Mouse (Mus musculus) cerebellum, adult 9-10 months (tissue): ENCODE data around the gene C2cd2.

ENCODE experiments used
- DNase-seq: peaks from one replicate; pipeline ENCODE4 v3.0.0; 2022

C2cd2 gene

DNA sequence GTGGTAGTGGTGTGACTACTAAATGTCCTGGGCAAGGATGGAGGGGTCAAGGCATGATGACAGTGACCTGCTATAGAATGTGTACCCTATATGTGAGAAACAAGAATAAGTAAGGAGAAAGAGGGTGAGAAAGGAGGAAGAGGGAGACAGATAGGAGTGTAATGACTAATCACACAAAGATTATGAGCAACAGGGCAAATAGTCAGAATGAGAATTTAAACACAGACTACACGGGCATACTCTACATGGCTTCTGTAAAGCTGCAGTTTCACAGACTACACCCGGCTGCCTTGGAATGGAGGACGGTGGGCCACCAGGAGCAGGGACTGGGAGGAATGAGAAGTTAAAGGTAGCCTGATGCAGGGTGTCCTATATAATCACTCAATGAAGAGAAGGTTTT lies 84.9 kb downstream of the C2cd2 start:
- DNase-seq: no peak

- DNase-seq: no peak
These were observed 87.3 kb downstream of the C2cd2 start for GRCm38 (mm10) chr16:97875101-97875500.

- no peak for DNase-seq
These were observed 88.0 kb downstream of the C2cd2 start for GRCm38 (mm10) chr16:97874376-97874775.

DNA sequence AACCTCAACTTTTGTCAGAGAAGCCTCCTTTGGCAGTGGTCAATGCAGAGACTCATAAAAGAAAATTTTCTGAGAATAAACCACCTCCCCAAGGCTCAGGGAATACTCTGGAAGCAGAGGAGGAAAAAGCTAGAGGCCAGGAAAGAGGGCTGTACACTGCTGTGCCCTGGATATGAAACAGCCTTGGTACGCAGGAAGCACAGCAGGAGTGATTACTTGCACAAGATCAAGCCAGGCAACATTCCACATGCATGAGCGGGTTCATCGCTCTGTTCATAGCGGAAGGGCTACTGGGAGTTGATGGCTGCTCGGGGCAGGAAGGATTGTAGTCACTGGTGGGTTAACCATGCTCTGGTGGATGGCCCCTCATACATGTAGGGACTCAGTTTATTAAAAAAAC lies 89.7 kb downstream of the C2cd2 start:
- DNase-seq: peak; percentile 25

DNA sequence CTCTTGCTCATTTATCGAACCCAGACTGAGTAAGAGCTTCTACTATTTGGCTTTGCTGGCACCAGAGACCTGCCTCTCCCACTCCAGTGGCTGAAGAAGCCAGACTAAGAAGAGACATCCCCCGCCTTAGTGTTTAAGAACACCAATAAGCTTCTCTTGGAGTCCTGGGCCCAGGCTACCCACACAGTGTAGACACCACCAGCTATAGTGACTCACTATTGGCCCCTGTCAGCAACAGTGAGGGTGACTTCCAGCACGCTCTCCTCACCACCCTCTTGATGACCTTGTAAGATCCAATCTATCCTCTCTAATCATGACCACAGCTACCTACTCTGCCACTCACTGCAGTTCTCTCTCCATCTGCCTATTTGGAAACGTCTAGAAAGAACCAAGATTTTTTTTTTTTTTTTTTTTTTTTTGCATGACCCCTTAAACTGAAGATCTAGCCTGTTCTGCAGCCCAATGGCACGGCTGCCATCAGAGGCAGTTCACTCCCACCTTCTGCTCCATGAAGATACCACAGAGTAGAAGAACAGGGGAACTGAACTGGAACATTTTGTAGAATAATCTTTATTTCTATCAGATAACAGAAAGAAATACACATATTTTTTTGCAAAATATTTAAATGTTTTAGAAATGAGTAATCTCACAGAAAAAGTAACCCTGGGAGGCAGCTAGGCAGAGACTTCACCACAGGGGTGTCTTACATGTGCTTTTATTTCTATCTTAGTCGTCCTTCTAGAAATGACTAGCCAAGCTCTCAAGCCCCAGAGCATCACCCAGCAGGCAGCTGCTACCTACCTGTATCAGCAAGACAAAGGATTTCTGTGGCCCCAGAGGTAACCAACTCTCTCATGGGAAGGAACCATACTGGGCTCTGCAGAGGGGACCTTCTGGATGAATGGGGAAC lies 93.0 kb downstream of the C2cd2 start:
- no peak for DNase-seq

GRCm38 (mm10) chr16:97863932-97864467 lies 98.4 kb downstream of the C2cd2 start:
- DNase-seq: no peak

DNA sequence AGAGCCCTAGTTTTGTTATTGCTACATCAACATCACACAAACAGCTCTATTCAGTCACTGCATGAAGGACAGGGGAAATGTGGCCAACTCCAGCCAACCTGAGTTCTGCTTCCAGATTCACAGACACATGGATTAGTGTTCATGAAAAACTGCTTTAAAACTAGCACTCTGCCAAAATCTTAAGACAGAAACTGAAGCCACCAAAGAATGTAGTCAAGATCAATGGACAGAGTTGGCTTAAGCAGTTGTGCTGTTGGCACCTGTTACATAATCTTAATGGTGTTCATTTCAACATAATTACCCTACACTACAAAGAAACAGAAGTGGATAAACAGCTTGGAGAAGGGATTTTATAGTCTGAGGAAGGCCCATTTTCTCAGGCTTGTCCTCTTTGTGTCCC lies 106.3 kb downstream of the C2cd2 start:
- no peak for DNase-seq

GRCm38 (mm10) chr16:97851741-97852319 lies 110.6 kb downstream of the C2cd2 start, which contains the start of gene Prdm15:
Prdm15 (minus strand) TSS chr16:97851850.
- DNase-seq: peak; percentile 88

DNA sequence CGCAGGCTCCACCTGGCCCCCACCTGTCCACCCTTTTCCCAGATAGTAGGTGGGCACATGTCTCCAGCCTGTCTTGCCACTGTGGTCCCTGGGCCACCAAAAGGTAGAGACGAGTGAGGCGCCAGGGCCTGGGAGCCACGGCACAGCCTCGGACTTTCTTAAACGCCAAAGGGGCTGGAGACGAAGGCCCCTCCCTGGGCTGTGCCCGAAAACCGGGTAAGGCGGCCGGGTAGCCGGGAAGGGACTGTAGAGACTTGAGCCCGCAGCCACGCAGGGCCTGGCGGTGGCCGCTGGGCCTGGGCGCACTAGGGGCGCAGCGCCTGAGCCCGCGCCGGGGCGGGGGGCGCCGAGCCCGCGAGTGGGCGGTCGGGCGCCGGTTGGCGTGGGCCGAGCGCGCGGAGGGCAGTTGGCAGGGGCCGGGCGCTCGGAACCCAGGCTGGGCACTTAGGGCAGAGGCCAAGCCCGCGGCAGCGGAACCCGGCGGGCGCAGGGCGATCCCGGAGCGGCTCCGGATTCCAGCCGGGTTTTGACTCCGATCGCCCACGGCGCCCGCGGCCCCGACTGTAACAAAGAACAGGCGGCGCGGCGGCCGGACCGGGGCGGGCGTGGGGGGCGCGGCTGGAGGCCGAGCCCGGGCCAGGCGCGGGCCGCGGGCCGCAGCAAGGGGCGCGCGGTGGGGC lies 111.2 kb downstream of the C2cd2 start:
- DNase-seq: peak; percentile 86

GRCm38 (mm10) chr16:97850667-97851060 lies 111.7 kb downstream of the C2cd2 start:
- DNase-seq: peak; percentile 56

DNA sequence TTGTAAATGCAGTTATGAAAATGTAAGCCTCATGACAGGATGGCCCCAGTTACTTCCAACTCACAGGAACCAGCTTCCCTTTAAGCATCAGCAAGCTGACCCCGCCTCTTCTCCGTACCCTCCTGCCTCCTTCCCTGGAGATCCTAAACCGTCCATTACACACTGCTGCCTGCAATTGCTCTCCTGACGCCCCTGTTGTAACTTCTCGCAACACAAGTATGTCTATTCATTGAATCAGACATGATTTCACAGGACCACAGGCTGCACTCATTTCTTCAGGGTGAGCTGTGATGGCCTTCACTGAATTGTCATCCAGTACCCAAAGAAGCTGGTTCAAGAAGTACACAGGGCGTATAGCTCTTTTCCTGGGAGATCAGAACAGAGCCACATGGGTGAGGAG lies 113.6 kb downstream of the C2cd2 start:
- no peak for DNase-seq

- DNase-seq: no peak
These were observed 117.1 kb downstream of the C2cd2 start for GRCm38 (mm10) chr16:97844967-97845937.

- no peak for DNase-seq
These were observed 130.2 kb downstream of the C2cd2 start for GRCm38 (mm10) chr16:97832154-97832553.

DNA sequence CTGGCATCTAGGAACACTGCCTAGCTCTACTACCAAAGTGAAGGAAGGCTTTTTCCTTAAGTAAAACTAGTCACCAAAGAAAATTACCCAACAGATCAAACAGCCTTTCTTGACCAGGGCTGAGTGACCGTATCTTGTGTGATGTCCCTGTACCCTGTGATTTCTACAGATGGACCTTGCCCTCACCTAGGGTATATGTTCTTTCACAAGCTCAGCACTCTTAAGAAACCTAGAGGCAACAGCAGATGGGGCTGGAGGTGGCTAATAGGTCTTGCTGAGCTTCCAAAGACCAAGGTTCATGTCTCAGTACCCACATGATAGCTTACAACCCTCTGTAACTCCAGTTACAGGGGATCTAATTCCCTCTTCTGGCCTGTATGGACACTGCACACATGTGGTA lies 134.2 kb downstream of the C2cd2 start:
- DNase-seq: no peak

GRCm38 (mm10) chr16:97823311-97824007 lies 138.9 kb downstream of the C2cd2 start:
- no peak for DNase-seq

GRCm38 (mm10) chr16:97819532-97819931 lies 142.9 kb downstream of the C2cd2 start:
- DNase-seq: no peak

GRCm38 (mm10) chr16:97817414-97817813 lies 145.0 kb downstream of the C2cd2 start:
- DNase-seq: no peak

- DNase-seq: no peak
These were observed 147.1 kb downstream of the C2cd2 start for GRCm38 (mm10) chr16:97815269-97815668.

DNA sequence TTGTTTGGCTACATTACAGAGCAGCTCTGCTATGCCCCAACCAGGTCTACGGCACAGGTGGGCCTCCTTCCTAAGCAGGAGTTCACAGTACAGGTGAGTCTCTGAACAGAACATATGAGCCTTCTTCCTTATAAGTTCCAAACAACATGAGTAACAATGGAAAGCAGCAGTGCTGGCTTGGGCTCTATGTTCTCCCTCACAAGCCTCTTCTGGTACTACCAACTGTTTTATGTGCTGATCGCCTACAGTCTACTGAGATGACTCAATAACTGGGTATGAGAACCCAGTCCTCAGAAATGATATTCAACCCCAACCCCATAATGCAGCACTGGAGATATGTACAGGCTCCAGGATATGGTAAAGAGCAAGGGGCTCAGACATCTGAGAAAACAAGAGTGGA lies 148.3 kb downstream of the C2cd2 start:
- DNase-seq: no peak

- no peak for DNase-seq
These were observed 153.5 kb downstream of the C2cd2 start for GRCm38 (mm10) chr16:97808881-97809280.

DNA sequence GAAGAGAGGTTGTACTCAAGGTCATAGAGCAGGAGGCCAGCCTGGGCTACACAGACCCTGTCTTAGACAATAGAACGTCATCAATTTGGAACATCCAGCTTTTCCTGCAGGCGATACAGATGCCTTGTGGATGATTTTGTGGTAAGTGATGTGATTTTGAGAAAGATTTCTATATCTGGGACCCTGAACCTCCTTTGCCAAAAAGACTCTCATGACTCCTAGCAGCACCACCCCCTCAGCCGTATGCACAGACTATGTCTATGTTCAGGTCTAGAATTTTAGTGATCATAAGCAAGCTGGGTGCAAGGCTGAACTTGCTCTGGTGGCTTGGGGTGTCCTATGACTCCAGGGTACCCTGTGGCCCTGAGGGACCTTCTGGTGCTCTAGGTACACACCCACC lies 156.8 kb downstream of the C2cd2 start:
- no peak for DNase-seq
